Mouse (Mus musculus) adrenal gland, adult 8-10 months (tissue): ENCODE data around the gene BC049352. TPM values are rescaled to one million over a fixed set of nuclear protein-coding genes. Genes with fewer than 3 reads are reported as not detected.

Experiments used
- DNase-seq: peaks from one replicate; pipeline ENCODE4 v3.0.0; 2022
- total RNA-seq, 4 experiments: library from RNA; stranded (reverse); gene quantifications; 2 replicates each; pipeline ENCODE4 v1.2.4; 2022

The BC049352 gene
- under 1 TPM in 3 of 4 experiments, not detected in 1; 0.65 to 0.68 (median 0.67) TPM for total RNA-seq

DNA sequence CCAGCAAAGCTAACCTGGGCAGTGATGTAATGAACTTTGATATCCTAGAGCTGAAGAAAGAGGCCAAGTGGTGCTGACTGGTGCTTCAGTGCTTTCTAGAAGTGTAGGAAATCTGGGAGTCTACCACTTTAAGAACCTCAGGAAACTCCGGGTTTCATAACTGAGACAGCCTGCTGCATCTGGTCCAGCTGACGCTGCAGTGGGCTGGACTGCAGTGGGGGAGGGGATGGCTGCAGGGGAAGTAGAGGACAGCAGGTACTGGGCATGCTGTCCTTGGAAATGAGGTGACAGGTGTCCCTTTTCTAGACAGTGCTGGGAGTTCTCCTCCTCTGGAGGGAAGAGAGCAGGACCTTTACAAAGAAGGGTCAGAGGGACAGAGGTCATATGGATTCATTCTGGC, at the start of gene BC049352:
Gene BC049352, plus strand, starts transcription at position 238 of the 400 bp plus-strand sequence.
- DNase-seq: no peak

DNA sequence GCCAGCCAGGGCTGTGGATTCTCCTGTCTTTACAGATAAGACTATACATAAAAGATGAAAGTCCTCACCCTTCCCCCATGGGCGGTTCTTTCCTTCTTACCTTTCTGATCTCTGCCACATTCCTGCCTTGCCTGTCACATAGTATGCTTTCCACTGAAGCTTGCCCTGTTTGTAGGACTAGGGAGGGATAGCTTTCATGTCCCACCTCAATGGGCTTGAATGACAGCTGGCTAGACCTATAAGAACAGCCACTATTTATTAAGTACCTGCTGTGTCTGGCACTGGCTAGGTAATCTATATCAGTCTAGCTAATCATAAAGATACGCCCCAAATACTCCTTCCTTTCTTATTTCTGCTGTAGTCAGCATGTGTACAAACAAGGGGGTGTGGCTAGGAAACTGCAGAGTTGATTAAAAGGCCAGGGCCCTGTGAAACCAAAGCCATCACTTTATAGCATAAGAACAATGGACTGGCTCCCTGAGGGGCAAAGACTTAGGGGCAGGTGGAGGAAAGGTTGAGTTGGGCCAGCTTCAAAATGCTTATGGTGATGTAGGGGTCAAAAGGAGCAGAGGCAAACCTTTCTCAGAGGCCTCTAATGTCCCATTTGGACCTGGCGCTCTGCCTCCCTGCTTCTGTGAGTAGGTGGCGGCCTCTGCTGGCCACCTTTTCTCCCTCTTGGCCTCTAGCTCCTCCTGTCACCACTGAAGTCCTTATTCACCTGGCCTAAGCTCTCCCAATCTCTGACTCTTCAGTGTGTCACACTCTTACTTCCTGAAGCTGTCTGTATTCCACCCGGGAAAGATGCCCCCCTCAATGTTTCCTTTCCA, 48.1 kb upstream of the BC049352 start:
- DNase-seq: no peak

DNA sequence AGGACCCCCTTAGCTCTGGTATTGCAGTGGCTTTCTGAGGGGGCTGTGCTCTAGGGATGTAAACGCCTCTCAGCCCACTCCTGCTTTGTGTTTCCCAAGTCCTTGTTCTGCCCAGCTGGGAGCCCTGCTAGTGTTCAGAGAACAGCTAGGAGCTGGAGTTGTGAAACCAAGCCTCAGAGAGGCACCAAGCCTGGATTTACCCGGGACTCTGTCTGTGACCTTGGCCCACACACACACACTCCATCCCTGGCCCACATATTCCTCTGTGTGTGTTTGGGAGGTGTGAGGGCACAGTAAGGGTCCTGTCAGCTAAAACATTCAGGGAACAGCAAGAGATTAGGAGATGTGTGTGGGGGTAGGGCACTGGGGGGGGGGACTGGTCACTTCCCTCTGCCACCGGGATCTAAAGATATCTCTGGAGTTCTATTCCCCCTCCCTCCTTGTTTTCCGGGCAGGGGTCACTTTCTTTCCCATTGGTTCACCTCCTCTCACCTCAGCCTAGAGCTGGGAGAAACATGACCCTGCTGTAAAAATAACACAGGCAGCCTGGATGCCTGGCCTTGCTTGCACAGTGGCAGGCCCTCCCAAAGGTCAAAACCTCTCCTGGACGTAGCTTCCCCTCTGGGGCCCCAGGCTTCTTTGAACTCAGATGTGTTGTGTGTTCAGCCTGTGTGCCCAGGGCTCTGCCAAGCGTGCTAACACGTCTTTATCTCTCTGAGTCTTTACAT, 45.2 kb upstream of the BC049352 start:
- DNase-seq: no peak

DNA sequence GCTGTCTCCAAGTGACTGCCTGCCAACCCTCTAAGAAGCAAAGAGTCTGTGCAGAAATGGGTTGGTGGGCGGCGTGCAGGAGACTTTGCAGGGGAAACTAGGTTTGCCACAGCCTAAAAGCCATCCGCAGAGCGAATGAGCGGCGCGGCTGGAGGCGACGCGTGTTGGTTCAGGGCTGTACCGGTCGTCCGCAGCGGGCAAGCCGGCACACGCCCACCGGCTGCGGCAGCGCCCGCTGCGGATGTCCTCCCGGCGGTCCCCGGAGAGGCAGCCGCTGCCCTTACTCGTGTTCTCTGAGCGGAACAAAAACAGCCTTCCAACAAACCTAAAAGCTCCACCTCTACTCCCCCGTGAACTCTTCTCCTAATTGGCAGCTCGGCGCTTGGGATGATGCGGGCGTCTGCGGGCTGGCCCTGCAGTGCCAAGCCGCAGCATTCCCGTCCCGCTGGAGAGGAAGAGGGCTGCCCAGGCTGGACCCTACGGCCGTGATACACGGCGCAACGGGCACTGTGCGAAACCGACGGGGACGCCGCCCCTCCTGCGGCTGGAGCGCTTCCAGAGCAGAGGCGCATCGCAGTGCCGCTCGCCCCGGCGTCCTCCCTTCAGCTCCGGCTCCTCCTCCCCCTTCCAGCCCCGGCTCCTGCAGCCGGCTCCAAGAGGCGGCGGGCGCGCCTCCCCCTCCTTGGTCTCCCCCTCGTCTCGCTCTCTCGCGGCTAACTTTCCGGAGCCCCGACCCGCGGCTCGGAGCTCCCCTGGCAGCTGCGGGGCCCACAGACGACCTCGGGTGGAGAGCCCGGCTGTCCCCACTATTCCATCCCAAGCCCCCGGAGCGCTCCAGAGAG, 43.4 kb upstream of the BC049352 start, which contains the start of gene Scn4b:
Gene Scn4b, plus strand, starts transcription at position 205 of the 842 bp plus-strand sequence.
- DNase-seq: no peak

DNA sequence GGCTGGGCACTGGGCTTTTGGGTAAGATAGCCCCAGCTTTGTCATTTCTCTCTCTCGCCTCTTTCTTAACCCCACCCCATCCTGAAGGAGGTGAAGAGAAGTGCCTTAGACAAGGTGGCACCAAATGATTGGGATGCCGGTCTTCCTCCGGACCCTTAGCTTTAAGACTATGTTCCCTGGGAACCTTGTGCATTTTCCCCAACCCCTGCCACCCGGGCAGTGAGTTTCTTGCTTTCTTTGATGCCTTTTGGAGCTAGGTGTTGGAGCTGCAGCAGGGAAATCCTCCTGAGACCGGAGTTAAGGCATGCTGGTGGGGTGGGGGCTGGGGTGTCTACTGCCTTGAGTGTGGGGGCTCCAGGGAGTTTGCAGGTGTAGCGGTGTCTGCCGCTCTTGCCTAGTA, 42.7 kb upstream of the BC049352 start:
- DNase-seq: no peak

DNA sequence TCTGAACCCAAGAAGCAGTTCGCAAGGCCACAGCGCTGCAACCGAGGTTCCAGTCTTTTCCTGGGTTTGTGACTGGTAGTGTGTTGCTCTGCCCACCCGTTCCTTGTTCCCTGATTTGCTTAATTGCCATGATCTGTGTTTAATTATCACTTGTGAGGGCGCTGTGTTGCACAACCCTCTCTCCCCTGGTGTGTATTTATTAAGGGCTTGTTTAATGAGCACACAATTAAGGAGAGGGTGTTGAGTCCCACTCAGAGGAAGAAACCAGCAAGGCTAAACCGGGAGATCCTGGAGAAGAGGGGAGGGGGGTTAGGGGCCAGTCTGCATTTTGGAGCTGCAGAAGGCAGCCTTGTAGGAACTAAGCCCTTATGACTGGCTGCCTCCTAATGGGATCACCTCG, 40.9 kb upstream of the BC049352 start:
- DNase-seq: no peak

DNA sequence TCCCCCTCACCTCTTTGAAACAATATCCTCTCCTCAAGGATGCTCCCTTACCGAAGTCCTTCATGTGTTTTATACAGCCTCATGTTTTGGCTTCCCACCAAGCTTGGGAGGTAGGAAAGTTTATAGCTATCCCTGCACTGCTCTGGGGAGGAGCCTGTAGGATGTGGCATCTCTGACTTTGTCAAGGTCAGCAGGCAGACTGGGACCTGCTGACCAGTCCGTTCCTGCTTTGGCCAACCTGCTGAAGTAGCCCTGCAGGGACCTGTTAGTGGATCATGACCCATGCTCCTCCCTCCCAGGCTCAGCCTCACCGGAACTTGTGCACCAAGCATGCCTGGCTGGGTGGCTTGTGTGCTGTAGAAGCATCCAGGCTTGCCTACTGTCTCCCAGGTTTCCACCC, 39.1 kb upstream of the BC049352 start:
- DNase-seq: no peak

DNA sequence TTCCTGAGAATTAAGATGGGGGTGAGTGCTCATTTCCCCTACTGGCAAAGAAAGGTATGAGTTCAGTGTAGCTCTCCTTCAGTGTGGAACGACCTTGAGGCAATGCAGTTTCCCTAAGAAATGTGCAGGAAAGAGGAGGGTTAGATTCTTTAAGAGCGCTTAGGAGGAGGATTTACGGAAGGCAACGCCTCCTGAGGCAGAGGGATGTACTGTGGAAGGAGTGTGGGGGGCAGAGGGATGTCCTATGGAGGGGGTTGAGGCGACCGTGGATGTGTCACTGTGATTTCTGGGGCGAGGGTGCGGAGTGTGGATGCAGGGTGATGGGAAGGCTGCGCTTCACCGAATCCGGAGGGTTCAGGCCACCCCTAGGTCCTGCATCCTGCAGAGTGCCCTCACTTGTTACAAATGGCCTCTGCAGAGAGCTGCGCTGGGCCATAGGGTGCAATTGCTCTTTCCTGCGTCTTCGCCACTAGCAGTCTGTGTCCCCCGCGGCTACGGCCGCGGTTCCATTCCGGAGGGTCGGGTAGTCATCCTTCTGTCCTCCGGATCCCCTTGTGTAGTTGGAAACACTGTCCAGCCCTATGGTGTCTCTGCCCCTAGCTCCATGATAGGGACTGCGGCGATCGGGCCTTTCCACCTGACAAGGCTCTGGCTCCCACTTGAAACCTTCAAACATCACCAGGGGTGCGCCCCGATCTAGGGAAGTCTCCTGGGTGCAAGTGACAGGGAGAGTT, 36.1 kb upstream of the BC049352 start:
- DNase-seq: no peak

DNA sequence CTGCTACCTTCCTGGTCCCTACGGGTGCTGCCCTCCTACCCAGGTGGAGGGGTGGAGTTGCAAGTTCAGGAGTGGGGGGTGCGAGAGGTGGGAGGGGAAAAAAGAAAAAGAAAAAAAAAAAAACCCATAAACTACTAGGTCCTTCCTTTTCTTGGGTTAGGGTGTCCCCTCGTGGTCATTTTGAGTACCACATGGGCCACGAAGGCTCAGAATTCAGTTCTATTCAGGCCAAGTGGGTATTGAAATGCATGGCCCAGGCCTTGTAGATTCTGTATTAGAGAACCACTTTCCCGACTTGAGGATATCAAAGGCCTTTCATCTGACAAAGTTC, 35.6 kb upstream of the BC049352 start:
- DNase-seq: peak; percentile 23

DNA sequence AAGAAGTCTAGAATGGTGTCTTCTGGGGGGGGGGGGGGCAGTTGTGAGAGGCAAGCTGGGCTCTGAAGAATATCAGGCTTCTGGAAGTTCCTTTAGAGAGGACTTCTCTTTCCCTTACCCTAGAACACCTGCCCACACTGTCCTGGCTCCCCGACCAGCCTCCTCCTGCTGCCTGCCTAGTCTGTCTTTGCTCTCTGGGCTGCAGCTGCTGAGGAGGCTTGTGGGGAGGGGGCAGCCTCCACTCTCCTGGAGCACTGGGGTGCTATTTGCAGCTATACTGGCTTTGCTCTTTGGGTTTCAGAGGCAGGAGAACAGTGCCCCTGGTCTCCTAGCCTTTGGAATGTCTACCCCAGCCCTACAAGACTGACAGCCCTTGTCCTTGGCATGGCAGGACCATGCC, 30.9 kb upstream of the BC049352 start:
- no peak for DNase-seq

DNA sequence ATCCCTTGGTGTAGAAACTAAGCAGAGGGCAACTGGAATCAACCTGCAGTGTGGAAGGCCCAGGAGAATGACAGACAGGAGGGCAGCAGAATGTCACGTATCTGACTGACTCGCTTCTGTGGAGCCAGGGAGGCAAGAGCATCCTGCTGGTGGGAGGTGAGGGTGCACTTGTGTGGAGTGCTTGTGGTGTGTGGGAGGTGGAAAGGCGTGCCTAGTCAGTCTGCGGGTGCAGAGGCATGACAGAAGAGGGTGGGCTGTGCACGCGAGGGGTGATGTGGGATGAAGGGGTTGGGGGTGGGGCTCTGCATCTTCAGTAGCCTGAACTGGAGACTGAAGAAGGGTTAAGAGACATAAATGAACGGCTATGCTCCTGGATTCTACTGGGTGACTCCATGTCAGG, 28.4 kb upstream of the BC049352 start:
- DNase-seq: no peak

DNA sequence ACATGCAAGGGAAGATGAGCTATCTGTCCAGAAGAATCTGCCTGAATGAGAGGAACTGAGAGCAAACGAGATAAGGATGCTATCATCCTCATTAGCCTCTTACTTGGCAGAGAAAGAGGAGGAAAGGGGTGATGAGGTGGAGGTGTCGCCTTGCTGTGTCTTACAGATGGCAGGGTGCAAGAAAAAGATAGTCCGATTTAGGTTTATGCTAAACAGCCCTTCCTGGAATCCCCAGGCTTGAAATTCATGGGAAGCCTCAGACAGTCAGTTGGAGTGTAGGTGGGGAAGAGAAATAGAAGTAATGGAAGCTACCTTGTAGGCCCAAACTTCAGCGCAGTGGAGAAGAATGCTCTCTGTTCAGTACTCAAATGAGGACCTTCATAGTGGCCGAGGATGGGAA, 13.9 kb upstream of the BC049352 start:
- no peak for DNase-seq

DNA sequence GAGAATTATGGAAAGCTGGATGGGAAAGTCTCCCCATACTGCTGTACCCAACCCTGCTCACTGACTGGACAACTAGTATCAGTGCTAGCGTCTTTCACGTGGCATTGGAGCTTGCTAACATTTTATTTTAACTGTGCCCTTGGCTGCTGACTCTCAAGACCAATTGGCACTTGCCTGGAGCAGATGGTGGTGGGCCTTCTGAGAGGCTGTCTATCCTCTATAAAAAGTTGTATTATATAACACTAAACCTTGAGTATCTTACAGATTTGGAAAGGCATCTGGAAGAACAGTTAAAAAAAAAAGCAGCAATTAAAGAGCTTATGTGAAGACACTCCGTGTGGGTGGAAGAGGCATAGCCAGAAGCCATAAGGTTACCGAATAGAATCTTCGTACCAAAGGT, 11.7 kb upstream of the BC049352 start:
- DNase-seq: no peak

DNA sequence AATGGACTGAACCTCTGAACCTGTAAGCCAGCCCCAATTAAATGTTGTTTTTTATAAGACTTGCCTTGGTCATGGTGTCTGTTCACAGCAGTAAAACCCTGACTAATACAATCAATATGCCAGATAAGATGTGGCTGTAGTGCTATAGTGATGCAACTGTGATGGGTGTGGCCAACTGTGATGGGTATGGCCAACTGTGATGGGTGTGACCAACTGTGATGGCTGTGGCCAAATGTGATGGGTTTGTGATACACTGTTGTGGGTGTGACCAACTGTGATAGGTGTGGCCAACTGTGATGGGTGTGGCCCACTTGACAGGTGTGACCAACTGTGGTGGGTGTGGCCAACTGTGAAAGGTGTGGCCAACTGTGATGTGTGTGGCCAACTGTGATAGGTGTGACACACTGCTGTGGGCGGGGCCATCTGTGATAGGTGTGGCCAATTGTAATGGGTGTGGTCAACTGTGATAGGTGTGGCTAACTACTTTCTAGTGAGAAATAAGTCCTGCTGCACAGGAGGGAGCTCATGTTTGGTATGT, 10.7 kb upstream of the BC049352 start:
- no peak for DNase-seq

DNA sequence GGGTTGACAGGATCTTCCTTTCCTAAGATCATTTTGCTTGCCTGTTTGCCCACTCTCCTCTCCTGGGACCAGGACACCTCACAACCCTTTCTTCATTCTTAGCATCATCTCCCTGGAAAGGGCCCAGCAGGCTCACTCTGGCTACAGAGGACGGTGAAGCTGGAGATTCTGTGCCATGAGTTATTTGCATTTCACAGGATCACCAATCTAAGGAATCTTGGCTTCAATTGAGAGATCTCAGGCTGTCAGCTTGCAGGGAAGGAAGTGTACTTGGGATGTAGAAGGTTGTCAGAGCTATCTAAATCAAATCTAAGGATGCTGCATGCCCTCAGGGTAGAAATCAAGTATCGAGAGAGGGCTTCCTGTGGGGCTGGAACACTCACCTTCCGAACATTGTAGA, 8.3 kb upstream of the BC049352 start:
- DNase-seq: no peak

DNA sequence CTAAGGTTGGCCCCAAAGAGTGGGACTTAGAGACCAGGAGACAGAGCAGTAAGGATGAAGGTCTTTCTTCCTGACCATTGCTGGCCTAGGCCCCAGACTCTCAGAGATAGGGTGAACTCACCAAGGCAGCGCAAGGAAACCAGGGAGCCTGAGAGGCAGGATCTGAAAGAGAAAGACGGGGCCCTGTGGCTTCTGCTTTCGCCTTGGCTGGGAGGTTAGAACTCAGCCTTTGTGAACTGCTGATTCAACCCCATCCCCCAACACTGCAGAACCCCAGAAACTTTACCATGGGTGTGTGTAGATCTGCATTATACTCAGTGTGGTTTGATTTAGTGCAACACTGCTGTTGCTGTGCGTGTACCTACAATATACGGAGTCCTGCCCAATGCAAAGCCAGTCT, 2.5 kb upstream of the BC049352 start:
- no peak for DNase-seq

DNA sequence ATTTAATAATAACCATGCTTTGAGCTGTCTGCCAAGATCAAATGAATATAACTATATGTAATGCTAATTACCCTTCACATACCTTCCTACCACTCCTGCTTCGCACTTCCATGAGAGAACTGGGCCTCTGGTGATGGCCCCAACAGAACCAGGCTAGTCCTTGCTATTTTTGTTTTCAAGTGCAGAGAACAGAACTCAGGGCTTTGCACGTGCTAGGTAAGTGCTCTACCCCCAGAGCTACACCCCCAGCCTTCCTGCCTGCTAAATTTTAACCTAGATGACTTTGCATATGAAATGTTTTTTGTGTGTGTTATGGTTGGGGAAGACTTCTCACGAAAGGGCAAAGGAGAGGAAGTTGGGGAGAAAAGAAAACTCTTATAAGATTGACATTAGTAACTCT, 714 bp downstream of the BC049352 start:
- DNase-seq: no peak

DNA sequence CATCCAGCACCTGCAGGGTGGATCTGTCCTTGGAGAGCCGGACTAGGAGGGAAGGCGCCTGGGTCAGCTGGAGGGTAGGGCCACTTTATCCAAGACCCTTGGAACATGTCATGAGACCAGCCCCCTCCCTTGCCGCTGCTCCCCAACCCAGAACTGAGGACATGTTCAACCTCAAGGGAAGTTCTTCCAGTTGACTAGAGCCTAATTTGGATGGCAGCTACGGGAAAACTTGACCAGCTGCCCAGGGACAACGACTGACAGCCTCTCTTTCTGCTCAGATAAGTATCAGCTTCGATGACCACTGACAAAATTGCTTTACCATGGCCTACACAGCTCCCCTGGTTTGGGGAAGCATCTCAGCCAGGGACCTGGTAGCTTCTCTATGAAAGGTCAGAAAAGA, 1.5 kb downstream of the BC049352 start:
- DNase-seq: no peak

DNA sequence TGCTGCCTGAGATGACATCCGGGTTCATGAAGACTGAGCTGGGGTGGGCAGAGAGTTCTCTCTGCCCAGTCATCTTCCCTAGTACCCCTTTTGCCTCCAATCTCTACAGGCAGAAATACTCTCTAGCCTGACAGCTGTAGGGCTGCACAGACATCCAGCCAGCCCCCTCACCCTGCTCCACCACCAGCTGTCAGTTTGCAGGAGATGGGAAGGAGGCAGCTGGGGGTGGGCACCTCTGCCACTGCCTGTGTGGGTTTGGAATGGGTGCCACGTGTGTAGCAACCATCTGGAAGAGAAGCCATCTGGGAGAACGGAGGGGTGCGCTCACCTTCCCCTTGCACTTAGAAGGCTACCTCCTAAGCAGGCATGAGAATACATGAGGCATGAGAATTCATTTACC, 3.4 kb downstream of the BC049352 start:
- DNase-seq: no peak

DNA sequence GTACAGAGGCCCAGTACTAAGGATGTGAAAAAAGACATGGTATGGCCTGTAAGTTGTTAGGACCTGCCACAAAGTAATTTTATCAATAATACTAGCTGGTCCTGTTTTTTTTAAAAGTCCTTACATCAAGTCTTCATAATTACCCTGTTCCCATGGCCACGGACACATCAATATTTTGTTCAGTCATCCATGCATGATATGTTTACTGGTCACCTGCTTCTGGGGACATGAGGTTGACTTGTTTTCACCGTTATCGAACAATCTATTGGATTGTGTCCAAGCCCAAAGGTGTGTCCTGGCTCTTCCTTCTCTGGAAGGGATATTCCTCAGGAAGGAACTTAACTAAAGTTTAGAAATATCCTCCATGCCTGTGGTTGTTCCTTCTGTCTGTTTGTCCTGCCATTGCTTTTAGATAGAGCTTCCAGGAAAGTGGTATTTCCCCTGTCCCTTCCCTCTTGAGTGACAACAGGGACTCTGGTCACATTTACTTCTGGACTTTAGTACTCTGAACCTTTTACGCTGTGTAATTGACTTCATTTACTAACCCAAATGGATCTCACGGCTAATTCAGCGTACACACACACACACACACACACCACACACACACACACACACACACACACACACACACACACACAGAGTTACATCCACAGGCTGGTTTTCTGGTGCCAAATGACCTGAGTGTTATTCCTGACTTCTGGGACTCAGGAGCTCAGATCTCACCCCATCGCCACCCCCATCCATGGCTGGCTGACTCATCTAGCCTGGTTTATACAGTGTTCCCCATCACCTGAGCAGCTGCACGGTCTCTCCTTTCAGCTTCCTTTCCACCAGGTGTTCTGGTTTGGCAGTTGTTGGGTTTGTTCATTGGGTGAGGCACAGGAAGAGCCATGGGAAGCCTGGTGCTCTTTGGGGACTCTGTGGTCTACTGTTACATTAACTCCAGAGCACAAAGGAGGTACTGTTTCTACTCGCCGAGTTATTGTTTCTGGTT, 7.1 kb downstream of the BC049352 start:
- DNase-seq: no peak

DNA sequence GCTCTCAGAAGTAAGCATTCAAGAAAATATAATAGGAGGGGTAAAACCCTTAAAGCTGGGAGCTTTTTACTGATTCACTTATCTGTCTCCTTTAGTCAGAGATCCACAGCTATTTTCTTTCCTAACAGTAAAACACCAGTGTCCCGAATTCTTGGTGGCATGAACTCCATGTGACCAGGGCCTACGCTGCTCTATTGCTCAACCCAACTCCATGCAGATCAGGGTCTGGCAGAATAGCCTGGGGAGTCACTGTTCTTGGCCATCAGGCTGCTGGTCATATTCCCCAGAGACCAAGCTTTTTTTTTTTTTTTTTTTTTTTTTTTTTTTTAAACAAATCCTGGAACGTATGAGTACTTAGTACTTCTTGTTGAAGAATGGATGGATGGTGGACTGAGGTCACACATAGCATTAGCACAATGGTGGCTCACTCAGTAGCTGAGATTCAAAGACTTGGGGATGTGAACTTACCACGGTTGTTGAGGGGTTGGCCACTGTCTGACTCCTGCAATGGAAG, 7.9 kb downstream of the BC049352 start:
- DNase-seq: no peak
